Comparison of ENCODE assay signal across 8 mouse cellular contexts in genomic region chr11:98965416-98966077, GRCm38 (mm10). TPM values are rescaled to one million over a fixed set of nuclear protein-coding genes. Genes with fewer than 3 reads are reported as not detected.
DNase-seq lines count a peak whose midpoint lies in the region; ATAC-seq and TF ChIP-seq lines count a peak whose summit lies in the region.

No protein-coding gene starts in this region.

- peak overlapping the region; percentile 97 for H3K4me2 ChIP-seq in kidney, embryonic 15.5 days
- H3K4me2 ChIP-seq in hindbrain, embryonic 12.5 days (replicated peaks), result peak overlapping the region; percentile 97
- H3K4me2 ChIP-seq in midbrain, postnatal 0 days (ENCODE audit: low read depth, low read length, poor library complexity, severe bottlenecking), result no peak overlapping the region

- WGBS in kidney, embryonic 15.5 days, result 13% methylated on average over 11 of the region's 11 CpGs
- 41% methylated on average over 11 of the region's 11 CpGs for WGBS in kidney, adult 2 months
- WGBS in hindbrain, embryonic 12.5 days, result 4% methylated on average over 9 of the region's 11 CpGs
- 13% methylated on average over 9 of the region's 11 CpGs for WGBS in midbrain, postnatal 0 days

- peak overlapping the region; percentile 68 for H3K4me3 ChIP-seq in kidney, embryonic 15.5 days (replicated peaks)
- H3K4me3 ChIP-seq in kidney, adult 2 months (ENCODE audit: insufficient read depth, low read depth, low read length), result no peak overlapping the region
- peak overlapping the region; percentile 76 for H3K4me3 ChIP-seq in hindbrain, embryonic 12.5 days
- no peak overlapping the region for H3K4me3 ChIP-seq in midbrain, postnatal 0 days (ENCODE audit: low read depth, low read length)

- DNase-seq in kidney, adult 2 months, result no peak
- peak; percentile 62 for DNase-seq in embryo, embryonic 11 days
- DNase-seq in midbrain, postnatal 0 days (ENCODE audit: low spot score), result peak; percentile 38
- DNase-seq in spleen, adult 12 weeks (ENCODE audit: low spot score), result no peak
- DNase-seq in cerebellum, adult 11 months, result no peak

- no peak for TF ChIP-seq CTCF in kidney, adult 2 months (conservative IDR thresholded peaks at IDR 0.05; ENCODE audit: insufficient read depth, insufficient read length, low read depth, low read length)
- no peak for TF ChIP-seq CTCF in midbrain, postnatal 0 days (IDR thresholded peaks at IDR 0.05)

- ATAC-seq in kidney, embryonic 15.5 days (replicated peaks; ENCODE audit: low FRiP score), result no peak
- ATAC-seq in hindbrain, embryonic 12.5 days (ENCODE audit: low FRiP score), result no peak
- no peak for ATAC-seq in midbrain, postnatal 0 days (ENCODE audit: low FRiP score)
- no peak for ATAC-seq in megakaryocyte-erythroid progenitor cell, adult 5-6 weeks (replicated peaks; ENCODE audit: low FRiP score, low TSS enrichment, poor library complexity, severe bottlenecking)

- peak overlapping the region; percentile 89 for H3K27ac ChIP-seq in kidney, embryonic 15.5 days
- H3K27ac ChIP-seq in kidney, adult 2 months (ENCODE audit: insufficient read depth, low read depth, low read length), result no peak overlapping the region
- H3K27ac ChIP-seq in hindbrain, embryonic 12.5 days, result peak overlapping the region; percentile 99
- H3K27ac ChIP-seq in midbrain, postnatal 0 days (ENCODE audit: low read depth, low read length), result no peak overlapping the region; the same call in 1 of the 2 replicates

- peaks cover 100% of the 10 kb centered on the region for H3K4me1 ChIP-seq in kidney, embryonic 15.5 days
- peaks cover 34% of the 10 kb centered on the region for H3K4me1 ChIP-seq in kidney, adult 2 months (ENCODE audit: control insufficient read depth, insufficient read depth, low read length)
- H3K4me1 ChIP-seq in hindbrain, embryonic 12.5 days, result peaks cover 99% of the 10 kb centered on the region
- peaks cover 41% of the 10 kb centered on the region for H3K4me1 ChIP-seq in midbrain, postnatal 0 days (ENCODE audit: insufficient read depth, low read length)

- peak overlapping the region; percentile 45; the same call in 1 of the 2 replicates for H3K9ac ChIP-seq in kidney, embryonic 15.5 days
- H3K9ac ChIP-seq in hindbrain, embryonic 12.5 days, result peak overlapping the region; percentile 86
- H3K9ac ChIP-seq in midbrain, postnatal 0 days (replicated peaks; ENCODE audit: low read length, poor library complexity, severe bottlenecking), result no peak overlapping the region

- H3K36me3 ChIP-seq in kidney, embryonic 15.5 days, result peaks cover 35% of the 10 kb centered on the region
- H3K36me3 ChIP-seq in kidney, adult 2 months (ENCODE audit: control insufficient read depth, insufficient read depth, low read length), result no peaks in the 10 kb centered on the region
- peaks cover 14% of the 10 kb centered on the region; the same call in 1 of the 2 replicates for H3K36me3 ChIP-seq in hindbrain, embryonic 12.5 days
- H3K36me3 ChIP-seq in midbrain, postnatal 0 days (ENCODE audit: insufficient read depth, low read length), result no peaks in the 10 kb centered on the region

- H3K9me3 ChIP-seq in kidney, embryonic 15.5 days (replicated peaks), result no peaks in the 10 kb centered on the region
- no peaks in the 10 kb centered on the region for H3K9me3 ChIP-seq in hindbrain, embryonic 12.5 days (replicated peaks)
- H3K9me3 ChIP-seq in midbrain, postnatal 0 days (ENCODE audit: low read length), result no peaks in the 10 kb centered on the region

- H3K27me3 ChIP-seq in kidney, embryonic 15.5 days, result no peaks in the 10 kb centered on the region
- no peaks in the 10 kb centered on the region for H3K27me3 ChIP-seq in kidney, adult 2 months (replicated peaks; ENCODE audit: control insufficient read depth, insufficient read depth, low read length)
- H3K27me3 ChIP-seq in hindbrain, embryonic 12.5 days, result no peaks in the 10 kb centered on the region; the same call in 1 of the 2 replicates
- no peaks in the 10 kb centered on the region for H3K27me3 ChIP-seq in midbrain, postnatal 0 days (ENCODE audit: insufficient read depth, low read length)

- no peak for TF ChIP-seq POLR2A in kidney, adult 2 months (IDR thresholded peaks at IDR 0.05; ENCODE audit: low read depth, low read length)

RNA-seq across cellular contexts. Expression of gene Gjd3, which starts 17.3 kb away (rescaled TPM):
- 0.48 and 0.51 TPM in 2 replicates for polyA plus RNA-seq in kidney, embryonic 15.5 days (2015; fragmentation: Nextera tagmentation; extraction: Ambion mirVana)
- 0.34 and 0.57 TPM in 2 replicates for polyA plus RNA-seq in kidney, adult 2 months (2012; rRNA removed)
- polyA plus RNA-seq in hindbrain, embryonic 12.5 days (2016; fragmentation: Nextera tagmentation; extraction: Ambion mirVana), result 0.88 and 1.1 TPM in 2 replicates
- 3.0 and 5.1 TPM in 2 replicates for total RNA-seq in midbrain, postnatal 0 days (2014; rRNA removed)
- 4.5 and 5.1 TPM in 2 replicates for polyA plus RNA-seq in midbrain, postnatal 0 days (2015; fragmentation: Nextera tagmentation; extraction: Ambion mirVana)
- not detected in 2 replicates for total RNA-seq in megakaryocyte-erythroid progenitor cell, adult 5-6 weeks (2014; fragmentation: Nextera tagmentation)
- not detected in 2 replicates for total RNA-seq in megakaryocyte-erythroid progenitor cell, adult 5-6 weeks (2017)

RNA-seq across cellular contexts. Expression of gene Rara, which starts 37.9 kb away (rescaled TPM):
- polyA plus RNA-seq in kidney, embryonic 15.5 days (2015; fragmentation: Nextera tagmentation; extraction: Ambion mirVana), result 29.3 and 32.1 TPM in 2 replicates
- polyA plus RNA-seq in kidney, adult 2 months (2012; rRNA removed), result 18.0 and 19.6 TPM in 2 replicates
- polyA plus RNA-seq in hindbrain, embryonic 12.5 days (2016; fragmentation: Nextera tagmentation; extraction: Ambion mirVana), result 38.6 and 46.9 TPM in 2 replicates
- 14.3 and 20.4 TPM in 2 replicates for total RNA-seq in midbrain, postnatal 0 days (2014; rRNA removed)
- 8.2 and 8.7 TPM in 2 replicates for polyA plus RNA-seq in midbrain, postnatal 0 days (2015; fragmentation: Nextera tagmentation; extraction: Ambion mirVana)
- 7.8 and 15.9 TPM in 2 replicates for total RNA-seq in megakaryocyte-erythroid progenitor cell, adult 5-6 weeks (2014; fragmentation: Nextera tagmentation)
- 2.2 and 3.0 TPM in 2 replicates for total RNA-seq in megakaryocyte-erythroid progenitor cell, adult 5-6 weeks (2017)

RNA-seq across cellular contexts. Expression of gene Cdc6, which starts 57.9 kb away (rescaled TPM):
- 36.3 and 39.1 TPM in 2 replicates for polyA plus RNA-seq in kidney, embryonic 15.5 days (2015; fragmentation: Nextera tagmentation; extraction: Ambion mirVana)
- 0.11 and 0.14 TPM in 2 replicates for polyA plus RNA-seq in kidney, adult 2 months (2012; rRNA removed)
- polyA plus RNA-seq in hindbrain, embryonic 12.5 days (2016; fragmentation: Nextera tagmentation; extraction: Ambion mirVana), result 19.0 and 20.2 TPM in 2 replicates
- total RNA-seq in midbrain, postnatal 0 days (2014; rRNA removed), result 0.19 and 0.44 TPM in 2 replicates
- polyA plus RNA-seq in midbrain, postnatal 0 days (2015; fragmentation: Nextera tagmentation; extraction: Ambion mirVana), result 0.52 and 0.65 TPM in 2 replicates
- 85.0 and 101 TPM in 2 replicates for total RNA-seq in megakaryocyte-erythroid progenitor cell, adult 5-6 weeks (2014; fragmentation: Nextera tagmentation)
- 67.8 and 78.7 TPM in 2 replicates for total RNA-seq in megakaryocyte-erythroid progenitor cell, adult 5-6 weeks (2017)

RNA-seq across cellular contexts. Expression of gene Top2a, which starts 58.4 kb away (rescaled TPM):
- polyA plus RNA-seq in kidney, embryonic 15.5 days (2015; fragmentation: Nextera tagmentation; extraction: Ambion mirVana), result 249 and 256 TPM in 2 replicates
- polyA plus RNA-seq in kidney, adult 2 months (2012; rRNA removed), result 0.72 and 1.1 TPM in 2 replicates
- polyA plus RNA-seq in hindbrain, embryonic 12.5 days (2016; fragmentation: Nextera tagmentation; extraction: Ambion mirVana), result 195 and 199 TPM in 2 replicates
- 13.9 and 21.1 TPM in 2 replicates for total RNA-seq in midbrain, postnatal 0 days (2014; rRNA removed)
- 7.4 and 10.0 TPM in 2 replicates for polyA plus RNA-seq in midbrain, postnatal 0 days (2015; fragmentation: Nextera tagmentation; extraction: Ambion mirVana)
- total RNA-seq in megakaryocyte-erythroid progenitor cell, adult 5-6 weeks (2014; fragmentation: Nextera tagmentation), result 363 and 371 TPM in 2 replicates
- total RNA-seq in megakaryocyte-erythroid progenitor cell, adult 5-6 weeks (2017), result 444 and 492 TPM in 2 replicates

Comparison
In these comparisons a context has a peak if more than half of its experiments do, and no peak if none do; other contexts are left out.
1. H3K27ac ChIP-seq: peak in kidney, embryonic 15.5 days (single experiment) and hindbrain, embryonic 12.5 days (single experiment); none in kidney, adult 2 months (single experiment) and midbrain, postnatal 0 days (single experiment).
2. H3K4me3 ChIP-seq: peak in kidney, embryonic 15.5 days (single experiment) and hindbrain, embryonic 12.5 days (single experiment); none in kidney, adult 2 months (single experiment) and midbrain, postnatal 0 days (single experiment).
3. RNA of gene Cdc6, which starts 57.9 kb away (polyA plus RNA-seq): 36.3 to 39.1 TPM in kidney, embryonic 15.5 days and 19.0 to 20.2 TPM in hindbrain, embryonic 12.5 days; 0.52 to 0.65 TPM in midbrain, postnatal 0 days and 0.11 to 0.14 TPM in kidney, adult 2 months; every median in the first group is over 10 times any median in the second.
4. DNase-seq: peak in embryo, embryonic 11 days (single experiment) and midbrain, postnatal 0 days (single experiment); none in kidney, adult 2 months (single experiment), spleen, adult 12 weeks (single experiment) and cerebellum, adult 11 months (single experiment).